Mouse (Mus musculus) erythroid progenitor cell, adult 5-6 weeks (primary cell): Measurements from ENCODE around the gene Reps1. TPM values are rescaled to one million over a fixed set of nuclear protein-coding genes. Genes with fewer than 3 reads are reported as not detected.

ENCODE experiments used
- ATAC-seq: replicated peaks from 2 replicates; pipeline ENCODE4 v1.8.0; 2016; ENCODE audit warnings: moderate number of reproducible peaks, mild to moderate bottlenecking, moderate TSS enrichment, inconsistent platforms; ENCODE audit not compliant: poor library complexity, low FRiP score, severe bottlenecking
- total RNA-seq, 2 experiments: library from RNA; stranded (forward) in 1 of 2; stranded (reverse) in 1 of 2; fragments of 150-400 nt in 1 of 2; fragments of 186-747, 209-891 nt in 1 of 2; gene quantifications; 2 replicates each; pipeline versions ENCODE4 v1.2.3 to v1.2.4; 2015 to 2017; ENCODE audit warnings: low replicate concordance in 2 of 2

The Reps1 gene
- total RNA-seq, 2 experiments from 2014 or later = 14.3 to 18.0 TPM

GRCm38 (mm10) chr10:18060778-18061177, 5.1 kb downstream of the Reps1 start:
- no peak for ATAC-seq

- ATAC-seq = no peak
These were observed 5.9 kb downstream of the Reps1 start for GRCm38 (mm10) chr10:18061533-18061932.

- no peak for ATAC-seq
These were observed 9.1 kb downstream of the Reps1 start for GRCm38 (mm10) chr10:18064606-18065228.

- no peak for ATAC-seq
These were observed 10.4 kb downstream of the Reps1 start for GRCm38 (mm10) chr10:18066031-18066439.

DNA sequence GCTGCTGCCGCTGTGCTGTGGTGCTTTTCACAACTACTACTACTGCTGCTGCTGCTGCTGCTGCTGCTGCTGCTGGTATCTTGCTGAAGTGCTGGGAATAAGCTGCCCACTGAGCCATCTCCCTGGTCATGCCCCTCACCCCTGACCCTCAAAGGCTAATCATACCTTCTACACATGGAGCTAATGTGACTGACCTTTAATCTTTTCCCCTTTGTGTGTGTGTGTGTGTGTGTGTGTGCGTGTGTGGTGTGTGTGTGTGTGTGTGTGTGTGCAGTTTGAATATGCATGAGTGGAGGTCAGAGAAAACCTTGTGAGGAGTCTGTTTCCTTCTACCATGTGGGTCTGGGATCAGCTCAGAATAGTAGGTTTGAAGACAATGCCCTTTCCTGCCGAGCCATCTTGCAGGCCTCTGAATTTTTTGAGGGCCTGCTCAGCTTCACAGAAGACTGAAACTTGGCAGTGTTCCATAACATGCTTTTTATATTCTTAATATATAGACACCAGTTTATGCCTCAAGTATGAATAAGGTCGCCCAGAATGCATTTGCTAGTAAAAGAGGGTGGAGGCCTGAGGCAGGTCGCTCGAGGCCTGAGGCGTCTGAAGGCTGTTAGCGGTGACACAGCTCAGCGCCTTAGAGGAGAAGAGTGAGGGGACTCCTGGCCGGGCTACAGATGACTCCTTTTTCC, 12.2 kb downstream of the Reps1 start:
- ATAC-seq = no peak

GRCm38 (mm10) chr10:18068880-18069279, 13.2 kb downstream of the Reps1 start:
- ATAC-seq = no peak

DNA sequence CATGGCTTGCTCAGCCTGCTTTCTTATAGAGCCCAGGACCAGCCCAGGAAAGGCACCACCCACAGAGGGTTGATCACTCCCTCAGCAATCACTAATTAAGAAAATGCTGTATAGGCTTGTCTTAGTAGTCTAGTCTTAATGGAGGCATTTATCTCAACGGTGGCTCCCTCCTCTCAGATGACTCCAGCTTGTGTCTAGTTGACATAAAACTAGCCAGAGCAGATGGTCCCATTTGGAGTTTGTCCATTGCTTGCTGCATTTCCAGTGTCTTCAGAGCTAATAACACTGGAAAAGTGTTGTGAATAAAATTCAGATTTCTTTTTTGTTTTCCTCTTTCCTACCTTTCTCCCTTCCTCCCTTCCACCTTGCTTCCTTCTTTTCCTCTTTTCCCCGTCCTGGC, 13.9 kb downstream of the Reps1 start:
- ATAC-seq = no peak

DNA sequence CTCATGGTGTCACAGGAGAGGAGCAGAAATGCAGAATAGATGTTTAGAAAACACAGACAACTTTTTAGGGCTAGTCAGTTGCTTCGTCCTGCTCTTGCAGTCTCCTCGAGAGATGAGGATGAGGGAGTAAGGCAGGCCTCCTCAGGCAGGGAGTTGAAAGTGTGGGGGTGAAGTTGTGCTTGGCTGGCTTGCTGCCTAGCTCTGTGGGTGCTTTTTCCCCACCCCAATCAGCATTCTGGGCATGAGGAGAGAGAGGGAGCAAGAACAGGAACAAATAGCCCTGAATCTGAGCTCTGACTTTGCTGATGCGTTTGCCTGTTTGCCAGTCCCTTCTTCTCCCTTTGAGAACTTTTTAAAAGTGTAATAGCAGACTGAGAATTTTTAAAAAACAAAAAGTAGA, 14.5 kb downstream of the Reps1 start:
- no peak for ATAC-seq

DNA sequence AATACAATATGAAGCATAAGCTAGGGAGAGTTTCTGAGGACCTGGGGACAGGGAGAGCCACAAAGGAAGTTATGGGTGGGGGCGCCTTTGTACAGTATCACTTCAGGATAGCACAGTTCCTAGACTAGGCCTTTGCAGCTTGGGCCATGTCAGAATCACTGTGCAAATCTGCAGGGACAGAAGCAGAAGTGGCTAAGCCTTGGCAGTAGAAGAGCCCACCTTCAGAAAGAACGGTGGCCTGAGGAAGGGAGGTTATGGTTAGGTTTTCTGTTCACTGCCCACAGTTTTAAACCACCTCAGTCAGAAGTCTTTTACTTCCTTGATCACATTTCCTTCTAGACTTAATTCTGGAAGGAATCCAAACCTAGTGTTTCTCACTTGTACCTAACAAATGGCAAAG, 15.0 kb downstream of the Reps1 start:
- ATAC-seq = no peak

GRCm38 (mm10) chr10:18072871-18073270, 17.2 kb downstream of the Reps1 start:
- no peak for ATAC-seq

- no peak for ATAC-seq
These were observed 18.9 kb downstream of the Reps1 start for GRCm38 (mm10) chr10:18074383-18075075.

DNA sequence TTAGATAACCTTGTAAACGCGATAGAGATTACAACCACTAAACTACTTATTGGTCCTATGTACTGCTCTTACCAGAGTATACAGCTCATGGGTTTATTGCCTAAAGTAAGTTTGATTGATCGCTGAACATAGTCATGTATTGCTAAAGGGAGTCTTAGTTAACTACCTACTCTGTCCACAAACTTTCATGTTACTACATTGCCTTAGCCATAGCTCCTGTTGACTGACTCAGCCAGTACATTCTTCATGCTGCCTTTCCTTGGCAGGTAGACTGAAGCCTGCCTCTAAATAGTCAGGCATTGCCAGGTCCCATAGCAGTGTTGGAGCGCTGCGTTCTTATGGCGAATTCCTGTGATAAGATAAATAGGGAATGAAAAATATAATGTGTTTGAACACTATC, 20.2 kb downstream of the Reps1 start:
- ATAC-seq = no peak

- ATAC-seq = no peak
These were observed 25.9 kb downstream of the Reps1 start for GRCm38 (mm10) chr10:18081536-18081935.

- no peak for ATAC-seq
These were observed 27.1 kb downstream of the Reps1 start for GRCm38 (mm10) chr10:18082772-18083171.

DNA sequence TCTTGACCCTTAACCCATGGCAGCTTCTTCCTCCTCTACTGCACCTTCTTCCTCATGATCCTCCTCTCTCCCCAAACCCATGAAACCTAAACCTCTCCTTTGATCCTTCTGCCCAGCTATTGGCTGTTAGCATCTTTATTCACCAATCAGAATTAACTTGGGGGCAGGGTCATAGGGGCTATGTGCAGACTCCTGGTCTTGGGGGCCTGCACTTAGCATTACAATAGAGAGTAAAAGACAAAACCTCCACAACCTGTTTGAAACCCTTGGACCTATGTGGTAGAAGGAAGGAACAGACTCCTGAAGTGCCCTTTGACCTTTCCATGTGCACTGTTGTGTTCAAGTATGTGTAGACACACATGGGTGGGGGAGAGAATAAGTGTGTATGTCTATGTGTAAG, 35.0 kb downstream of the Reps1 start:
- no peak for ATAC-seq

DNA sequence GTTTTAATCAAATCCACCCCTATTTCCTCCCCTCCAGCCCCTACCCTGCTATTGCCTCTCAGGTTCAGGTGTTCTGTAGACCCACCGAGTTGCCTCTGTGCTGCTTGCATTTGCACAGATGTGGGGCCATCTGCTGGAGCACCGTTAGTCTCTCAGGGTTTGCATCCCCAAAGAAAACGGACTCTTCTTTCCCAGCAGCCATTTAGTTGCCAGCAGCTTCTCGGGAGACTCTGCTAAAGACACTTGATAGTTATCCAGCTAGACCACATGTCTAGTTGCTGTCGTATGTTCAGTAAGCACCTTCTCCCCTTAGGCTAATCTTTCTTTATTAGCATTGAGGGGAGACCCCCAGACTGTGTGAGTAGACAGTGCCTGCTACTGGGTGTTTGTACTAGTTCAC, 46.5 kb downstream of the Reps1 start:
- ATAC-seq = no peak

DNA sequence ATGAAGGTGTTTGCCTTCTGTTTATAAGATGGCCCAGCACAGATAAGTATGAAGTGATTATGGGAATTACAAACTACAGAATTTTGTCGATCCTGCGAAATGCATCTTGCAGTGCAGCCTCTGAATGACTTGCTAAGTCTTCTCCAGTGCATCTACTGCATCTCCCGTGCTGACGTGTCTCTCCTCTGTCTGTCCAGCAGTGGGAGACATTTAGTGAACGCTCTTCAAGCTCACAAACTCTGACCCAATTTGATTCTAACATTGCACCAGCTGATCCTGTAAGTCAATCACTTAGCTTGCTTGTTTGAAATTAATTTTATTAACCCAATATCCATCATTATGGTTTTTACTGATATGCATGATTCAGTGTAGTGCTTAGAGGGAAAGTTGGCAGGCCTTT, 51.8 kb downstream of the Reps1 start:
- ATAC-seq = no peak

- ATAC-seq = no peak
These were observed 55.3 kb downstream of the Reps1 start for GRCm38 (mm10) chr10:18110940-18111339.

- ATAC-seq = no peak
These were observed 57.9 kb downstream of the Reps1 start for GRCm38 (mm10) chr10:18113473-18114093.

- ATAC-seq = no peak
These were observed 62.7 kb downstream of the Reps1 start for GRCm38 (mm10) chr10:18118336-18118735.

- ATAC-seq = no peak
These were observed 74.6 kb downstream of the Reps1 start for GRCm38 (mm10) chr10:18130276-18130675.
